Mouse (Mus musculus) heart, embryonic 16.5 days (tissue): ENCODE measurements around the gene Zswim2. TPM values are rescaled to one million over a fixed set of nuclear protein-coding genes. Genes with fewer than 3 reads are reported as not detected.
"Not testable (repeated sequence)": the region's sequence is repeated elsewhere in the genome, so short reads cannot be mapped to it uniquely, and the experiment has no call there.

Experiments used
- ATAC-seq: fragments of 200-750 bp; cut with Nextera tagmentation; replicated peaks from 2 replicates; pipeline ENCODE4 v1.8.0; 2017; ENCODE audit warnings: moderate number of reproducible peaks; ENCODE audit not compliant: insufficient read depth, low FRiP score; ENCODE audit errors: extremely low read depth
- H3K27ac ChIP-seq: fragments of 300-500 bp; sonication (generic); 2 replicates; pipeline ENCODE4 v1.5.1; 2014; ENCODE audit warnings: mild to moderate bottlenecking, low read length, control low read depth, moderate library complexity
- H3K27me3 ChIP-seq: fragments of 300-500 bp; sonication (generic); 2 replicates; pipeline ENCODE4 v1.6.1; 2014; ENCODE audit warnings: low read length, mixed read lengths; ENCODE audit not compliant: control insufficient read depth, insufficient read depth
- H3K36me3 ChIP-seq: fragments of 300-500 bp; sonication (generic); 2 replicates; pipeline ENCODE4 v1.6.1; 2014; ENCODE audit not compliant: control insufficient read depth, insufficient read depth
- H3K4me1 ChIP-seq: fragments of 300-500 bp; sonication (generic); 2 replicates; pipeline ENCODE4 v1.6.1; 2014; ENCODE audit warnings: low read length, mixed read lengths; ENCODE audit not compliant: control insufficient read depth, insufficient read depth
- H3K4me2 ChIP-seq: fragments of 300-500 bp; sonication (generic); 2 replicates; pipeline ENCODE4 v1.6.1; 2014; ENCODE audit warnings: low read depth, mild to moderate bottlenecking, control low read depth, low read length
- H3K4me3 ChIP-seq: fragments of 300-500 bp; sonication (generic); 2 replicates; pipeline ENCODE4 v1.5.1; 2014; ENCODE audit warnings: mild to moderate bottlenecking, control low read depth, low read length
- H3K9ac ChIP-seq: fragments of 300-500 bp; sonication (generic); 2 replicates; pipeline ENCODE4 v1.6.1; 2014; ENCODE audit warnings: low read length, control low read depth
- H3K9me3 ChIP-seq: fragments of 300-500 bp; sonication (generic); replicated peaks from 2 replicates; pipeline ENCODE4 v1.6.1; 2016; ENCODE audit warnings: low read length; ENCODE audit not compliant: control insufficient read depth
- WGBS: fragments of 180-500 bp; shearing (Covaris S2); extraction: QIAGEN DNeasy Blood & Tissue Kit; methylation state at CpG from one replicate; pipeline ENCODE4 v1.1.7; 2014; 5-methylcytosine and 5-hydroxymethylcytosine counted together
- polyA plus RNA-seq: library from polyadenylated mRNA; unstranded; fragments of >200 nt; fragmentation: Nextera tagmentation; extraction: Ambion mirVana; gene quantifications from 2 replicates; pipeline ENCODE4 v1.2.1, GENCODE M21; 2015

Zswim2 gene
- polyA plus RNA-seq: 0.08 TPM in 1 of 2 replicates, not detected in the other

- 0 out of 2 replicates have a peak, but pooled peaks have one; percentile 45 for ATAC-seq
- H3K9ac ChIP-seq: no peak within 1 kb of the TSS
- peaks cover 4% of the 10 kb centered on the region for H3K4me1 ChIP-seq
- 2% methylated on average over 20 of the region's 20 CpGs for WGBS
- no peak within 1 kb of the TSS for H3K27ac ChIP-seq
- no peaks in the 10 kb centered on the region for H3K27me3 ChIP-seq
- no peaks in the 10 kb centered on the region for H3K36me3 ChIP-seq
- H3K4me2 ChIP-seq: peak within 1 kb of the TSS; percentile 59
- H3K4me3 ChIP-seq: peak within 1 kb of the TSS; percentile 33
- H3K9me3 ChIP-seq: no peaks in the 10 kb centered on the region
Measured at GRCm38 (mm10) chr2:83940931-83941361, at the start of gene Zswim2. TSS of gene Zswim2 (minus strand) at chr2:83941228.

GRCm38 (mm10) chr2:83990253-83990652 lies 49.2 kb upstream of the Zswim2 start, which contains the start of gene Gm13691:
TSS of gene Gm13691 (plus strand) at chr2:83990553.
- H3K9me3 ChIP-seq, H3K4me2 ChIP-seq, H3K4me1 ChIP-seq, ATAC-seq, H3K4me3 ChIP-seq, H3K27me3 ChIP-seq, H3K36me3 ChIP-seq, H3K27ac ChIP-seq, H3K9ac ChIP-seq: not testable (repeated sequence)
- WGBS: no CpG with 5 or more reads among the region's 6 CpGs

GRCm38 (mm10) chr2:83984443-83984842 lies 43.4 kb upstream of the Zswim2 start, which contains the start of gene Gm13697:
TSS of gene Gm13697 (plus strand) at chr2:83984743.
- not testable (repeated sequence) for H3K27ac ChIP-seq

GRCm38 (mm10) chr2:83978633-83979032 lies 37.6 kb upstream of the Zswim2 start, which contains the start of gene Gm13694:
TSS of gene Gm13694 (plus strand) at chr2:83978933.
- not testable (repeated sequence) for H3K9ac ChIP-seq, ATAC-seq, H3K4me1 ChIP-seq, H3K4me2 ChIP-seq, H3K27me3 ChIP-seq, H3K36me3 ChIP-seq, H3K27ac ChIP-seq, H3K4me3 ChIP-seq, H3K9me3 ChIP-seq
- WGBS: no CpG with 5 or more reads among the region's 6 CpGs

More at GRCm38 (mm10) chr2:83984443-83984842, 43.4 kb upstream of the Zswim2 start, which contains the start of gene Gm13697:
- H3K4me2 ChIP-seq, H3K36me3 ChIP-seq, H3K27me3 ChIP-seq, H3K9ac ChIP-seq, H3K4me3 ChIP-seq, ATAC-seq, H3K9me3 ChIP-seq, H3K4me1 ChIP-seq: not testable (repeated sequence)
- no CpG with 5 or more reads among the region's 6 CpGs for WGBS

GRCm38 (mm10) chr2:83972823-83973222 lies 31.8 kb upstream of the Zswim2 start, which contains the start of gene Gm13696:
TSS of gene Gm13696 (plus strand) at chr2:83973123.
- WGBS: no CpG with 5 or more reads among the region's 6 CpGs
- H3K27ac ChIP-seq, H3K4me1 ChIP-seq, H3K36me3 ChIP-seq, H3K9ac ChIP-seq, H3K27me3 ChIP-seq, H3K9me3 ChIP-seq, ATAC-seq, H3K4me3 ChIP-seq, H3K4me2 ChIP-seq: not testable (repeated sequence)

GRCm38 (mm10) chr2:83967013-83967412 lies 26.0 kb upstream of the Zswim2 start, which contains the start of gene Gm13695:
TSS of gene Gm13695 (plus strand) at chr2:83967313.
- H3K27ac ChIP-seq, H3K4me2 ChIP-seq, ATAC-seq, H3K4me1 ChIP-seq, H3K9me3 ChIP-seq, H3K9ac ChIP-seq, H3K27me3 ChIP-seq, H3K36me3 ChIP-seq, H3K4me3 ChIP-seq: not testable (repeated sequence)
- no CpG with 5 or more reads among the region's 6 CpGs for WGBS

GRCm38 (mm10) chr2:83961203-83961602 lies 20.2 kb upstream of the Zswim2 start, which contains the start of gene Gm13693:
TSS of gene Gm13693 (plus strand) at chr2:83961503.
- WGBS: no CpG with 5 or more reads among the region's 6 CpGs
- not testable (repeated sequence) for ATAC-seq, H3K9ac ChIP-seq

GRCm38 (mm10) chr2:83955393-83955792 lies 14.4 kb upstream of the Zswim2 start, which contains the start of gene Gm13698:
TSS of gene Gm13698 (plus strand) at chr2:83955693.
- not testable (repeated sequence) for H3K27me3 ChIP-seq, H3K9ac ChIP-seq, ATAC-seq, H3K36me3 ChIP-seq, H3K4me2 ChIP-seq, H3K27ac ChIP-seq, H3K4me1 ChIP-seq, H3K9me3 ChIP-seq, H3K4me3 ChIP-seq
- WGBS: no CpG with 5 or more reads among the region's 6 CpGs

More at GRCm38 (mm10) chr2:83961203-83961602, 20.2 kb upstream of the Zswim2 start, which contains the start of gene Gm13693:
- not testable (repeated sequence) for H3K4me3 ChIP-seq, H3K4me1 ChIP-seq, H3K36me3 ChIP-seq, H3K4me2 ChIP-seq, H3K9me3 ChIP-seq, H3K27ac ChIP-seq, H3K27me3 ChIP-seq

GRCm38 (mm10) chr2:83941792-83942191 lies 764 bp upstream of the Zswim2 start:
- 37% methylated on average over 4 of the region's 4 CpGs for WGBS
- no peak for ATAC-seq
- H3K27ac ChIP-seq: no peak overlapping the region
- no peak overlapping the region for H3K4me2 ChIP-seq
- no peak overlapping the region for H3K4me3 ChIP-seq
- H3K27me3 ChIP-seq: no peaks in the 10 kb centered on the region
- no peak overlapping the region for H3K9ac ChIP-seq
- H3K36me3 ChIP-seq: no peaks in the 10 kb centered on the region
- peaks cover 4% of the 10 kb centered on the region for H3K4me1 ChIP-seq
- no peaks in the 10 kb centered on the region for H3K9me3 ChIP-seq
